ENCODE assay signal across 8 mouse cellular contexts in genomic region chr1:34579782-34580356, GRCm38 (mm10). TPM values are rescaled to one million over a fixed set of nuclear protein-coding genes. Genes with fewer than 3 reads are reported as not detected.
DNase-seq lines count a peak whose midpoint lies in the region; ATAC-seq and TF ChIP-seq lines count a peak whose summit lies in the region.
"Had no signal": no experiment of that assay in that cellular context is flagged by ENCODE, and none has a peak within 500 bp of the region (broad histone marks: within the 10 kb centered on the region; RNA-seq: fewer than 3 reads in every experiment).

No protein-coding gene starts in this region.

- WGBS in neural tube, embryonic 11.5 days, result 3% methylated on average over 18 of the region's 18 CpGs
- 0% methylated on average over 18 of the region's 18 CpGs for WGBS in forebrain, embryonic 12.5 days
- WGBS in olfactory bulb, adult 2 months, result 1% methylated on average over 18 of the region's 18 CpGs

- H3K4me3 ChIP-seq in neural tube, embryonic 11.5 days (ENCODE audit: low read depth, low read length), result peak overlapping the region; percentile 37
- H3K4me3 ChIP-seq in forebrain, embryonic 12.5 days (replicated peaks), result peak overlapping the region; percentile 51
- peak overlapping the region; percentile 82 for H3K4me3 ChIP-seq in olfactory bulb, adult 2 months (ENCODE audit: insufficient read depth, low read depth, low read length)
- H3K4me3 ChIP-seq: myocyte had no signal

- no peaks in the 10 kb centered on the region for H3K9me3 ChIP-seq in neural tube, embryonic 11.5 days (ENCODE audit: control insufficient read depth, low read length)
- no peaks in the 10 kb centered on the region for H3K9me3 ChIP-seq in forebrain, embryonic 12.5 days

- peak overlapping the region; percentile 58 for H3K9ac ChIP-seq in neural tube, embryonic 11.5 days (ENCODE audit: low read length)
- H3K9ac ChIP-seq in forebrain, embryonic 12.5 days, result peak overlapping the region; percentile 52

- ATAC-seq in neural tube, embryonic 11.5 days (ENCODE audit: insufficient read depth, low FRiP score, low TSS enrichment), result peak; percentile 42; the same call in 1 of the 2 replicates
- peak; percentile 59 for ATAC-seq in forebrain, embryonic 12.5 days (ENCODE audit: low FRiP score)

- H3K27me3 ChIP-seq in neural tube, embryonic 11.5 days (ENCODE audit: control insufficient read depth, insufficient read depth, low read length), result no peaks in the 10 kb centered on the region
- peaks cover 23% of the 10 kb centered on the region for H3K27me3 ChIP-seq in forebrain, embryonic 12.5 days

- DNase-seq in neural tube, embryonic 11.5 days (ENCODE audit: low spot score), result no peak
- no peak for DNase-seq in neural tube, embryonic 10.5 days (ENCODE audit: extremely low spot score, low spot score)
- DNase-seq in left cerebral cortex, postnatal 14 days (ENCODE audit: low spot score in 2 of 2), result peak; percentile 26 to 53
- DNase-seq in B cell, adult 2 months, result no peak
- no peak for DNase-seq in lung, postnatal 25 days (ENCODE audit: low spot score)

- no peak for TF ChIP-seq CTCF in olfactory bulb, adult 2 months (IDR thresholded peaks at IDR 0.05; ENCODE audit: insufficient read depth, low read depth, low read length)

- H3K4me2 ChIP-seq in neural tube, embryonic 11.5 days (ENCODE audit: low read depth), result peak overlapping the region; percentile 56
- H3K4me2 ChIP-seq in forebrain, embryonic 12.5 days, result peak overlapping the region; percentile 81

- intact Hi-C loops in left cerebral cortex, postnatal 14 days (cut with DNase I), result no loop called here

- H3K27ac ChIP-seq in neural tube, embryonic 11.5 days (ENCODE audit: low read depth, low read length), result peak overlapping the region; percentile 44; the same call in 1 of the 2 replicates
- H3K27ac ChIP-seq in forebrain, embryonic 12.5 days, result peak overlapping the region; percentile 79
- H3K27ac ChIP-seq in olfactory bulb, adult 2 months (ENCODE audit: insufficient read depth, low read depth, low read length), result peak overlapping the region; percentile 44; the same call in 1 of the 2 replicates

- TF ChIP-seq POLR2A in olfactory bulb, adult 2 months (IDR thresholded peaks at IDR 0.05; ENCODE audit: insufficient read depth, low read depth, low read length), result peak; percentile 44; the same call in 1 of the 2 replicates

- no peaks in the 10 kb centered on the region for H3K36me3 ChIP-seq in neural tube, embryonic 11.5 days (ENCODE audit: control insufficient read depth, insufficient read depth, low read length)
- no peaks in the 10 kb centered on the region for H3K36me3 ChIP-seq in forebrain, embryonic 12.5 days (replicated peaks)

- H3K4me1 ChIP-seq in neural tube, embryonic 11.5 days (ENCODE audit: control insufficient read depth, insufficient read depth, low read length), result no peaks in the 10 kb centered on the region
- H3K4me1 ChIP-seq in forebrain, embryonic 12.5 days, result peaks cover 15% of the 10 kb centered on the region
- peaks cover 13% of the 10 kb centered on the region; the same call in 1 of the 2 replicates for H3K4me1 ChIP-seq in olfactory bulb, adult 2 months (ENCODE audit: control insufficient read depth, insufficient read depth, low read length)

RNA-seq across cellular contexts. Expression of gene Amer3, which starts 0.4 kb away (rescaled TPM):
- 5.0 and 5.6 TPM in 2 replicates for polyA plus RNA-seq in neural tube, embryonic 11.5 days (2014; fragmentation: Nextera tagmentation; extraction: Ambion mirVana)
- polyA plus RNA-seq in forebrain, embryonic 12.5 days (2016; fragmentation: Nextera tagmentation; extraction: Ambion mirVana), result 8.3 and 10.1 TPM in 2 replicates
- total RNA-seq in left cerebral cortex, postnatal 14 days (2021), result 10 to 100 TPM; 26.4 to 29.2 TPM
- not detected in 2 replicates for polyA plus RNA-seq in olfactory bulb, adult 2 months (2012; ENCODE audit: insufficient read depth, insufficient read length, low replicate concordance, missing spikeins)
- polyA plus RNA-seq: myocyte had no signal

RNA-seq across cellular contexts. Expression of gene Prss40, which starts 19.1 kb away (rescaled TPM):
- not detected in 2 replicates for polyA plus RNA-seq in neural tube, embryonic 11.5 days (2014; fragmentation: Nextera tagmentation; extraction: Ambion mirVana)
- not detected in 2 replicates for polyA plus RNA-seq in forebrain, embryonic 12.5 days (2016; fragmentation: Nextera tagmentation; extraction: Ambion mirVana)
- not detected for total RNA-seq in left cerebral cortex, postnatal 14 days (2021)
- not detected in 2 replicates for polyA plus RNA-seq in olfactory bulb, adult 2 months (2012; ENCODE audit: insufficient read depth, insufficient read length, low replicate concordance, missing spikeins)
- polyA plus RNA-seq: myocyte had no signal

RNA-seq across cellular contexts. Expression of gene Cfc1, which starts 44.4 kb away (rescaled TPM):
- polyA plus RNA-seq in neural tube, embryonic 11.5 days (2014; fragmentation: Nextera tagmentation; extraction: Ambion mirVana), result not detected in 2 replicates
- not detected in 2 replicates for polyA plus RNA-seq in forebrain, embryonic 12.5 days (2016; fragmentation: Nextera tagmentation; extraction: Ambion mirVana)
- not detected for total RNA-seq in left cerebral cortex, postnatal 14 days (2021)
- not detected in 2 replicates for polyA plus RNA-seq in olfactory bulb, adult 2 months (2012; ENCODE audit: insufficient read depth, insufficient read length, low replicate concordance, missing spikeins)
- polyA plus RNA-seq: myocyte had no signal

Comparison
In these comparisons a context has a peak if more than half of its experiments do, and no peak if none do; other contexts are left out.
1. DNase-seq: peak in left cerebral cortex, postnatal 14 days (2 of 2); none in neural tube, embryonic 11.5 days (single experiment), neural tube, embryonic 10.5 days (single experiment), B cell, adult 2 months (0 of 2) and lung, postnatal 25 days (single experiment).
2. Peak in every context shown above with its lines, with median percentiles within 50 percentile points of each other: H3K27ac ChIP-seq and H3K4me3 ChIP-seq.